Mouse (Mus musculus): ENCODE results near the gene P3h3. TPM values are rescaled to one million over a fixed set of nuclear protein-coding genes. Genes with fewer than 3 reads are reported as not detected.

The P3h3 gene
- polyA plus RNA-seq, 1 experiment, result 1.1 TPM

DNA sequence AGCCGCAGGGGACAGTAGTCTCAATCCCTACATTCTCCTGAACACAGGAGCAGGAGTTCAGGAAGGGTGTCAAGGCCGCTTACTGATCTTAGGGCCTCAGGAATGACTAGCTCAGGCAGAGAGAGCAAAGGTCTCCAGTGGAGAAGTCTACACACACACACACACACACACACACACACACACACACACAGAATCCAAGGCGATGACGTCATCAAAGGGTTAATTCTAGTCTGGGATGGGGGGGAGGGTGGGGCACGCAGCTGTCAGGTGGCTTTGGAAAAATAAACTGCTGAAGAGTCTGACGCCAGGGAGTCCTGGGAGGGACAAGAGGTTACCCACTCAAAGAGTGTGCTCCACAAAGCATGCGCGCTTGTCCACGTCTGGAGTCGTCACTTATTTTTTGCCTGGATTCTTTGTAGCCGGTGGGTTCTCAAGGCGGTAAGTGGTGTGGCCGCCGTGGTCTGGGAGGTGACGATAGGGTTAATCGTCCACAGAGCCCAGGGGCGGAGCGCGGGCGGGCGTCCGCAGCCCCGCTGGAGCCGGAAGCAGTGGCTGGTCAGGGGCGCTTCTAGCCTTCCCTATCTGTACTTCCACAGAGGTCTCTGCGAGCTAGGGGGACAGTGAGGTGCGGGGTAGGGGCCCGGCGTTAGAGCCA is 49.1 kb downstream of the P3h3 start, which contains the start of gene Spsb2:
Spsb2 (plus strand) TSS at position 304 of the 655 bp plus-strand sequence.
- H3K36me3 ChIP-seq (ENCODE audit: control insufficient read depth, insufficient read depth), result peaks cover 6% of the 10 kb centered on the region
- TF ChIP-seq POLR2AphosphoS2 (IDR thresholded peaks at IDR 0.05; ENCODE audit: insufficient read length, low read depth), result peak; percentile 72
- no peak for TF ChIP-seq CEBPB (IDR thresholded peaks at IDR 0.05; ENCODE audit: insufficient read depth, poor library complexity, severe bottlenecking)
- peak; percentile 12 to 59 (median 40) for TF ChIP-seq MYOD1 (IDR thresholded peaks at IDR 0.05; ENCODE audit: control insufficient read depth in 1 of 3, insufficient read length in 2 of 3, low read depth in 2 of 3)
- no peak for TF ChIP-seq TCF3 (IDR thresholded peaks at IDR 0.05; ENCODE audit: insufficient read length, low read depth)
- TF ChIP-seq SRF (IDR thresholded peaks at IDR 0.05; ENCODE audit: control insufficient read depth, insufficient read length, low read depth), result no peak
- no peak for TF ChIP-seq USF1 (IDR thresholded peaks at IDR 0.05; ENCODE audit: low read depth)
- no peak for TF ChIP-seq MAX (IDR thresholded peaks at IDR 0.05; ENCODE audit: low read depth)
- peak; percentile 59 for TF ChIP-seq POLR2A (IDR thresholded peaks at IDR 0.05; ENCODE audit: insufficient read length, low read depth)
- no peak for TF ChIP-seq E2F4 (IDR thresholded peaks at IDR 0.05; ENCODE audit: insufficient read depth)
- TF ChIP-seq REST (IDR thresholded peaks at IDR 0.05; ENCODE audit: insufficient read depth, insufficient read length), result no peak
- TF ChIP-seq MYOG (IDR thresholded peaks at IDR 0.05; ENCODE audit: control insufficient read depth in 1 of 3, insufficient read depth in 1 of 3, insufficient read length in 2 of 3, low read depth in 2 of 3), result peak in 1 of 3 experiments; percentile 70
- no peak for TF ChIP-seq TCF12 (IDR thresholded peaks at IDR 0.05; ENCODE audit: insufficient read depth, poor library complexity, severe bottlenecking)

DNA sequence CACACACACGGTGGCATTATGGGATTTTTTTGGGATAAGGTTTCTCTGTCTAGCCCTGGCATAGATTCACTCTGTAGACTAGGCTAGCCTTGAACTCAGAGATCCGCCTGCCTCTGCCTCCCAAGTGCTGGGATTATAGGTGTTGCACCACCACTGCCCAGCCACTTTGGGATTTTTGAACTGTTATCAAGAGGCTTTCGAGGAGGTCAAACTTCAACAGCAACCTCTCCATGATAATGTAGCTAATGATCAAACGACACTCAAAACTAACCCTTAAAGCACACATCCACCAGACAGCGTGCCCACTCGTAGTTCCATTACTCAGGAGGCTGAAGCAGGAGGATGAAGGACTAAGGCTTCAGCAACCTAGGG is 49.6 kb downstream of the P3h3 start:
- peaks cover 6% of the 10 kb centered on the region for H3K36me3 ChIP-seq (ENCODE audit: control insufficient read depth, insufficient read depth)
- peak overlapping the region; percentile 92 for H3K4me2 ChIP-seq (ENCODE audit: low read depth)
- H3K4me3 ChIP-seq, result peak overlapping the region; percentile 81
- H3ac ChIP-seq (ENCODE audit: control insufficient read depth, insufficient read length), result peak overlapping the region; percentile 16
- H3K79me2 ChIP-seq (ENCODE audit: control insufficient read depth, insufficient read depth), result peaks cover 20% of the 10 kb centered on the region
- no peaks in the 10 kb centered on the region for H3K27me3 ChIP-seq (ENCODE audit: control insufficient read depth, insufficient read depth, insufficient read length)
- no peak for TF ChIP-seq TCF12 (IDR thresholded peaks at IDR 0.05; ENCODE audit: insufficient read depth, poor library complexity, severe bottlenecking)
- peak; percentile 6 for TF ChIP-seq POLR2A (IDR thresholded peaks at IDR 0.05; ENCODE audit: insufficient read length, low read depth)

More for the DNA sequence above, 49.1 kb downstream of the P3h3 start, which contains the start of gene Spsb2:
- Histone ChIP-seq H3K79me2 (ENCODE audit: control insufficient read depth, insufficient read depth) (peaks cover 25% of the 10 kb centered on the region), H3K4me2 (ENCODE audit: low read depth) (peak within 1 kb of the TSS; percentile 92), H3K27me3 (ENCODE audit: control insufficient read depth, insufficient read depth, insufficient read length) (no peaks in the 10 kb centered on the region), H3K4me3 (peak within 1 kb of the TSS; percentile 81), H3ac (ENCODE audit: control insufficient read depth, insufficient read length) (peak within 1 kb of the TSS; percentile 16)

DNA sequence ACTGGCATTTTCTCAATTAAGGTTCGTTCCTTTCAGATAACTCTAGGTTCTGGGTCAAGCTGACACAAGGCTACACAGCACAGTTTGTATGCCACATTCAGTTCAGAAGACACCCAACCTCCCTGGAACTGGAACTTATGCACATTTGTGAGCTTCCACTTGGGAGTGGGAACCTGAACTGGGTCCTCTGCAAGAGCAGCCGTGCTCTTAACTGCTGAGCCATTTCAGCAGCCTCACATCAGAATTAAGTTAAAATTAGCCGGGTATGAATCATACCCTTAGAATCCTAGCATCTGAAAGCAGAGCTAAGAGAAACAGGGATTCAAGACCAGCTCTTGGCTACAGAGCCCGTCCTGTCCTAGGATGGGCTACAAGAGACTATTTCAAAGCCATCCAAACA is 50.2 kb downstream of the P3h3 start:
- Histone ChIP-seq H3K27me3 (ENCODE audit: control insufficient read depth, insufficient read depth, insufficient read length) (no peaks in the 10 kb centered on the region), H3ac (ENCODE audit: control insufficient read depth, insufficient read length) (no peak overlapping the region), H3K4me2 (ENCODE audit: low read depth) (peak overlapping the region; percentile 92), H3K36me3 (ENCODE audit: control insufficient read depth, insufficient read depth) (peaks cover 6% of the 10 kb centered on the region), H3K79me2 (ENCODE audit: control insufficient read depth, insufficient read depth) (peaks cover 14% of the 10 kb centered on the region), H3K4me3 (no peak overlapping the region)
- TF ChIP-seq TCF3 (IDR thresholded peaks at IDR 0.05; ENCODE audit: insufficient read length, low read depth), result no peak
- no peak for TF ChIP-seq MYOG (IDR thresholded peaks at IDR 0.05; ENCODE audit: control insufficient read depth in 1 of 3, insufficient read depth in 1 of 3, insufficient read length in 2 of 3, low read depth in 2 of 3)
- TF ChIP-seq POLR2A (IDR thresholded peaks at IDR 0.05; ENCODE audit: insufficient read length, low read depth), result no peak
- no peak for TF ChIP-seq MAX (IDR thresholded peaks at IDR 0.05; ENCODE audit: low read depth)
- no peak for TF ChIP-seq USF1 (IDR thresholded peaks at IDR 0.05; ENCODE audit: low read depth)
- TF ChIP-seq TCF12 (IDR thresholded peaks at IDR 0.05; ENCODE audit: insufficient read depth, poor library complexity, severe bottlenecking), result no peak
- no peak; the same call in 1 of the 2 replicates for TF ChIP-seq CEBPB (IDR thresholded peaks at IDR 0.05; ENCODE audit: insufficient read depth, poor library complexity, severe bottlenecking)
- no peak for TF ChIP-seq REST (IDR thresholded peaks at IDR 0.05; ENCODE audit: insufficient read depth, insufficient read length)
- no peak for TF ChIP-seq E2F4 (IDR thresholded peaks at IDR 0.05; ENCODE audit: insufficient read depth)
- TF ChIP-seq MYOD1 (IDR thresholded peaks at IDR 0.05; ENCODE audit: control insufficient read depth in 1 of 3, insufficient read length in 2 of 3, low read depth in 2 of 3), result no peak

GRCm38 (mm10) chr6:124806446-124807140 is 51.0 kb downstream of the P3h3 start:
- Histone ChIP-seq H3K4me3 (peak overlapping the region; percentile 9), H3K79me2 (ENCODE audit: control insufficient read depth, insufficient read depth) (peaks cover 9% of the 10 kb centered on the region), H3K36me3 (ENCODE audit: control insufficient read depth, insufficient read depth) (no peaks in the 10 kb centered on the region), H3ac (ENCODE audit: control insufficient read depth, insufficient read length) (no peak overlapping the region), H3K27me3 (ENCODE audit: control insufficient read depth, insufficient read depth, insufficient read length) (no peaks in the 10 kb centered on the region), H3K4me2 (ENCODE audit: low read depth) (peak overlapping the region; percentile 92)
- TF ChIP-seq CEBPB (IDR thresholded peaks at IDR 0.05; ENCODE audit: insufficient read depth, poor library complexity, severe bottlenecking) (no peak), TCF12 (IDR thresholded peaks at IDR 0.05; ENCODE audit: insufficient read depth, poor library complexity, severe bottlenecking) (no peak), E2F4 (IDR thresholded peaks at IDR 0.05; ENCODE audit: insufficient read depth) (no peak), MYOD1 (IDR thresholded peaks at IDR 0.05; ENCODE audit: control insufficient read depth in 1 of 3, insufficient read length in 2 of 3, low read depth in 2 of 3) (no peak), TCF3 (IDR thresholded peaks at IDR 0.05; ENCODE audit: insufficient read length, low read depth) (no peak), MYOG (IDR thresholded peaks at IDR 0.05; ENCODE audit: control insufficient read depth in 1 of 3, insufficient read depth in 1 of 3, insufficient read length in 2 of 3, low read depth in 2 of 3) (no peak), POLR2AphosphoS2 (IDR thresholded peaks at IDR 0.05; ENCODE audit: insufficient read length, low read depth) (no peak), SRF (IDR thresholded peaks at IDR 0.05; ENCODE audit: control insufficient read depth, insufficient read length, low read depth) (no peak)

Measured in myocyte (in vitro differentiated cells).